Mouse (Mus musculus): Measurements from ENCODE around the gene Anks1b.

Anks1b gene

GRCm38 (mm10) chr10:90947608-90948373 lies 1074.5 kb downstream of the Anks1b start:
- DNase-seq (ENCODE audit: low read depth, low spot score), result peak; percentile 75

GRCm38 (mm10) chr10:90953103-90953709 lies 1079.9 kb downstream of the Anks1b start:
- DNase-seq (ENCODE audit: low read depth, low spot score), result no peak

GRCm38 (mm10) chr10:90953821-90954220 lies 1080.5 kb downstream of the Anks1b start:
- DNase-seq (ENCODE audit: low read depth, low spot score), result no peak

- peak; percentile 84 for DNase-seq (ENCODE audit: low read depth, low spot score)
Measured at GRCm38 (mm10) chr10:90960374-90960773, 1087.1 kb downstream of the Anks1b start.

- peak; percentile 74 for DNase-seq (ENCODE audit: low read depth, low spot score)
Measured at GRCm38 (mm10) chr10:90964511-90964910, 1091.2 kb downstream of the Anks1b start.

GRCm38 (mm10) chr10:90965671-90966315 lies 1092.5 kb downstream of the Anks1b start:
- peak; percentile 91 for DNase-seq (ENCODE audit: low read depth, low spot score)

- peak; percentile 95 for DNase-seq (ENCODE audit: low read depth, low spot score)
Measured at GRCm38 (mm10) chr10:90966821-90967220, 1093.5 kb downstream of the Anks1b start.

- peak; percentile 71 for DNase-seq (ENCODE audit: low read depth, low spot score)
Measured at GRCm38 (mm10) chr10:90968247-90968646, 1094.9 kb downstream of the Anks1b start.

GRCm38 (mm10) chr10:90969355-90970174 lies 1096.3 kb downstream of the Anks1b start:
- no peak for DNase-seq (ENCODE audit: low read depth, low spot score)

GRCm38 (mm10) chr10:90970560-90970959 lies 1097.3 kb downstream of the Anks1b start:
- DNase-seq (ENCODE audit: low read depth, low spot score), result no peak

GRCm38 (mm10) chr10:90974084-90974483 lies 1100.8 kb downstream of the Anks1b start:
- no peak for DNase-seq (ENCODE audit: low read depth, low spot score)

GRCm38 (mm10) chr10:90974491-90974890 lies 1101.2 kb downstream of the Anks1b start:
- no peak for DNase-seq (ENCODE audit: low read depth, low spot score)

- DNase-seq (ENCODE audit: low read depth, low spot score), result no peak
Measured at GRCm38 (mm10) chr10:90981811-90982210, 1108.5 kb downstream of the Anks1b start.

- peak; percentile 73 for DNase-seq (ENCODE audit: low read depth, low spot score)
Measured at GRCm38 (mm10) chr10:90983046-90983445, 1109.7 kb downstream of the Anks1b start.

- DNase-seq (ENCODE audit: low read depth, low spot score), result no peak
Measured at GRCm38 (mm10) chr10:90990340-90990739, 1117.0 kb downstream of the Anks1b start.

GRCm38 (mm10) chr10:90992237-90992636 lies 1118.9 kb downstream of the Anks1b start:
- no peak for DNase-seq (ENCODE audit: low read depth, low spot score)

- DNase-seq (ENCODE audit: low read depth, low spot score), result no peak
Measured at GRCm38 (mm10) chr10:90993869-90994268, 1120.6 kb downstream of the Anks1b start.

- peak; percentile 92 for DNase-seq (ENCODE audit: low read depth, low spot score)
Measured at GRCm38 (mm10) chr10:90999899-91000298, 1126.6 kb downstream of the Anks1b start.

- DNase-seq (ENCODE audit: low read depth, low spot score), result peak; percentile 61
Measured at GRCm38 (mm10) chr10:91001421-91001820, 1128.1 kb downstream of the Anks1b start.

GRCm38 (mm10) chr10:91005858-91006538 lies 1132.7 kb downstream of the Anks1b start:
- DNase-seq (ENCODE audit: low read depth, low spot score), result no peak

Measured in brain, adult 2 months (tissue).